Mouse (Mus musculus) brown adipose tissue, adult 24 weeks (tissue): ENCODE measurements around the gene Prune1. TPM values are rescaled to one million over a fixed set of nuclear protein-coding genes. Genes with fewer than 3 reads are reported as not detected.
A peak's percentile ranks its signal among the peaks of the same experiment; 100 is the strongest.

Experiments
- H3K27ac ChIP-seq: fragments of 200-500 bp; replicated peaks from 2 replicates; pipeline ENCODE4 v1.5.1; 2012; ENCODE audit warnings: low read depth, mild to moderate bottlenecking, low read length
- H3K4me1 ChIP-seq: fragments of 200-500 bp; 2 replicates; pipeline ENCODE4 v1.6.1; 2012; ENCODE audit warnings: low read length, mixed read lengths; ENCODE audit not compliant: control insufficient read depth, insufficient read depth, insufficient read length
- H3K4me3 ChIP-seq: fragments of 200-500 bp; 2 replicates; pipeline ENCODE4 v1.5.1; 2012; ENCODE audit warnings: low read depth, mild to moderate bottlenecking, low read length, moderate library complexity; ENCODE audit not compliant: insufficient read depth
- polyA plus RNA-seq: library from polyadenylated mRNA; stranded (reverse); fragments of >200 nt; gene quantifications from 2 replicates; pipeline ENCODE4 v1.2.4, GENCODE M21; 2012; ENCODE audit not compliant: missing spikeins, insufficient read depth, insufficient read length

Prune1 gene
- polyA plus RNA-seq, 1 experiment, result 16.3 TPM

GRCm38 (mm10) chr3:95275161-95275560 lies 6.7 kb downstream of the Prune1 start:
- H3K4me3 ChIP-seq, result no peak overlapping the region
- no peak overlapping the region for H3K27ac ChIP-seq
- H3K4me1 ChIP-seq, result no peaks in the 10 kb centered on the region

GRCm38 (mm10) chr3:95274453-95274852 lies 7.4 kb downstream of the Prune1 start:
- no peak overlapping the region for H3K4me3 ChIP-seq
- no peaks in the 10 kb centered on the region for H3K4me1 ChIP-seq
- H3K27ac ChIP-seq, result no peak overlapping the region

GRCm38 (mm10) chr3:95273471-95273870 lies 8.4 kb downstream of the Prune1 start:
- Histone ChIP-seq H3K4me3 (no peak overlapping the region), H3K27ac (no peak overlapping the region), H3K4me1 (no peaks in the 10 kb centered on the region)

GRCm38 (mm10) chr3:95270766-95271364 lies 11.0 kb downstream of the Prune1 start:
- Histone ChIP-seq H3K4me1 (0 out of 2 replicates have a peak, but pooled peaks cover 2% of the 10 kb centered on the region), H3K27ac (peak overlapping the region; percentile 71), H3K4me3 (no peak overlapping the region)

DNA sequence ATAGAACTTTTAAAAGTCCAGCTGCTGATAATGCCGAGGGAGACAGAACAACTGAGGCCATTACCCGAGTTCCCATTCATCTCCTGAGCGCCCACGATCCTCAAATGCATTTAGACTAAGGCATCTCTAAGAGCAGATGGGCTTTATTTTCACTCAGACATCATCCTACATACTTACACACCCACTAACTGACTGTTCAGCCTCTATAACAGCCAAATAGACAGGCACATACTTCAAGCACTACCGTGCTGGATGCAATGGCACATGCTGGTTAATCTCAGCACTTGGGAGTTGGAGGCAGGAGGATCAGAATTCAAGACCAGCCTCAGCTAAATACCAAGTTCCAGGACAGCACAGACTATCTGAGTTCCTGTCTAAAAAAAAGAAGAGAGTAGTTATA lies 12.1 kb downstream of the Prune1 start:
- H3K4me3 ChIP-seq, result no peak overlapping the region
- H3K27ac ChIP-seq, result peak overlapping the region; percentile 26; the same call in 1 of the 2 replicates
- H3K4me1 ChIP-seq, result 0 out of 2 replicates have a peak, but pooled peaks cover 2% of the 10 kb centered on the region

- no peak overlapping the region for H3K4me3 ChIP-seq
- 0 out of 2 replicates have a peak, but pooled peaks cover 2% of the 10 kb centered on the region for H3K4me1 ChIP-seq
- peak overlapping the region; percentile 54 for H3K27ac ChIP-seq
Measured at GRCm38 (mm10) chr3:95267855-95268254, 14.0 kb downstream of the Prune1 start.

GRCm38 (mm10) chr3:95266052-95266451 lies 15.8 kb downstream of the Prune1 start:
- H3K4me3 ChIP-seq, result no peak overlapping the region
- H3K4me1 ChIP-seq, result 0 out of 2 replicates have a peak, but pooled peaks cover 2% of the 10 kb centered on the region
- no peak overlapping the region for H3K27ac ChIP-seq

DNA sequence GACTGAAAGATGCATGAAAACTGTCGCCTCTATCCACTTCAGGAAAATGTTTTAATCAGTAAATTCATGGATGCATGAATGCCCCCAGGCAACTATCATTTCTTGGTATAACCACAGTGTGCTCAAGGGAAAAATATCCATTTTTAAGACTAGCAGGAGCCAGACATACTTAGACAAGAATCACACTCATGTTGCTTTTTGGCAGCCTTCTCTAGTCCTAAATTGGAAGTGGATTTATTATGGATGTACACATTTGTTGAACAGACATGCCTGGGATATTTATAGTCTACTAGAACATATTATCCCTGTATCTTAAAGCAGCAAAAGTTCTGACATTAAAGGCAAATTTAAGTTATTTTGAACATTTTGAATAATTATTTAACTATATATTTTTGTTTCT lies 17.2 kb downstream of the Prune1 start:
- H3K4me3 ChIP-seq, result no peak overlapping the region
- H3K27ac ChIP-seq, result no peak overlapping the region
- 0 out of 2 replicates have a peak, but pooled peaks cover 2% of the 10 kb centered on the region for H3K4me1 ChIP-seq

DNA sequence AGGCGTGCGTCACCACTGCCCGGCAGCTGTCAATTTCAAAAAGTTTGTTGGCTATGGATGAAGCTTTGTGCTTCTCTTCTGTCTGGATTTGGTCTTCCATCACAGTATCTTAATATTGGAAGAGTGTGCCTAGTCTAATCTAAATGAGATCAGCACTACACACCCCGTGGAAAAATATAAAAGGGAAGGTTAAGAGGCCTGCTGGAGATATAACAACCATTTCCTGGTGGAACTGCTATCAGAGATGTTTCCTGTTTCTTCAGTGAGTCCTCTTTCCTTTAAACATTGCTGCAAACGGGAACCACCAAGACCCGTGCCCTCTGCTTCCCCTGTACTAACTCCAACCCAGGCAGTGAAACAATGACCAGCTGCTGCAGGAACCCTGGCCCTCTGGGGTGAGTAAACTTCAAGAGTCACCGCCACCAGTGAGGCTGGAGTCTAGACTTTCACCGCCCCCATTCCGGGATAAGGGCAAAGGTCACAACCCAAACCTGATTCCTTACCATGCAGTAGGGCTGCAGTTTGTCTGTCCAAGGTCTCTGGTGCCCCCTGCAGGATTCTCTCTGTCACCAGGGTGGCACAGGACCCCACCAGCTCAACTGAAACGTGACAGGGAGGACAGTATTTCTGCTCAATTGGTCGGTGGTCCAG lies 18.7 kb downstream of the Prune1 start:
- H3K27ac ChIP-seq, result no peak overlapping the region; the same call in 1 of the 2 replicates
- 0 out of 2 replicates have a peak, but pooled peaks cover 2% of the 10 kb centered on the region for H3K4me1 ChIP-seq
- no peak overlapping the region for H3K4me3 ChIP-seq

DNA sequence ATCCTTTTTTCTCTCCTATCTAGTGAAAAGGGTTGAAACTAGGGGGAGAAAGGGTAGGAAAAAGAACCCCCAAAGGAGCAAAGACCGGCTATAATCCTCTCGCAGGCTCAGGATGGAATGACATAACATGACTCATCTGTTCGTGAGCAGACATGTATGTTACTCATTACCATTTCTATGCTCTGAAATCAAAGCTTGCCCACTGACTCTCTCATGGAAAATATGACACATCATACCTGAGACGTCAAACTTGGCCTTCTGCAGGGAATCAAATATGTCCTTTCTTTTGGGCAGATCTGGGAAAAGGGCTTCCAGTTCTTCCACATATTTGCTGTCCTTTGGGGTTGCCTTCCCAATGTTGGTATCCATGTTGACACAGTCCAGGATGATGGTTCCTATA lies 19.9 kb downstream of the Prune1 start:
- no peaks in the 10 kb centered on the region for H3K4me1 ChIP-seq
- no peak overlapping the region for H3K4me3 ChIP-seq
- H3K27ac ChIP-seq, result no peak overlapping the region

- no peaks in the 10 kb centered on the region for H3K4me1 ChIP-seq
- H3K4me3 ChIP-seq, result no peak overlapping the region
- H3K27ac ChIP-seq, result no peak overlapping the region
Measured at GRCm38 (mm10) chr3:95256931-95257330, 24.9 kb downstream of the Prune1 start.

GRCm38 (mm10) chr3:95250783-95251424 lies 31.0 kb downstream of the Prune1 start, which contains the start of gene Bnipl:
Gene Bnipl, minus strand, starts transcription at chr3:95251193.
- Histone ChIP-seq H3K27ac (no peak within 1 kb of the TSS), H3K4me1 (no peaks in the 10 kb centered on the region), H3K4me3 (no peak within 1 kb of the TSS)

GRCm38 (mm10) chr3:95250361-95250760 lies 31.5 kb downstream of the Prune1 start:
- no peak overlapping the region for H3K4me3 ChIP-seq
- H3K27ac ChIP-seq, result no peak overlapping the region
- no peaks in the 10 kb centered on the region for H3K4me1 ChIP-seq

DNA sequence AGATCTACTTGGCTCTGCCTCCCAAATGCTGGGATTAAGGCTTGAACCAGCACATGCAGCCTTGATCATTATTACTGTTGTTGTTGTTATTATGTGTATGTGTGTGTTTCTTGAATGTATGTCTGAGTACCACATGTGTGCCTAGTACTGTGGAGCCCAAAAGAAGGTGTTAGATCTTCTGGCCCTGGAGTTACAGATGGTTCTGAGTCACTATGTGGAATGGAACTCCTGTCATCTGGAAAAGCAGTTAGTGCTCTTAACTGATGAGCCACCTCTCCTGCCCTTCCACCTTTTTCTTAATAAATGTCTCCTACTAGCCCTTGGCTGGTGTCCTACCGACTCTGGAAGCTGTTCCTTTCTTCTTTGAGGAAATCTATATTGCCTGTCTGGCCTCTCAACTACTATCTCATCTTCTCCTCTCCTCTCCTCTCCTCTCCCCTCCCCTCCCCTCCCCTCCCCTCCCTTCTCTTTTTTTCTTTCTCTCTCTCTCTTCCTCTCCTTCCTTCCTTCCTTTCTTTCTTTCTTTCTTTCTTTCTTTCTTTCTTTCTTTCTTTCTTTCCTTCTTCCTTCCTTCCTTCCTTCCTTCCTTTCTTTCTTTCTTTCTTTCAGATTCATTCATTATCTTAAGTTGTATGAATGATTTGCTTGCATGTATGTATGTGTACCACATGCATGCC lies 34.1 kb downstream of the Prune1 start:
- Histone ChIP-seq H3K4me1 (no peaks in the 10 kb centered on the region), H3K27ac (no peak overlapping the region; the same call in 1 of the 2 replicates), H3K4me3 (no peak overlapping the region)
